In the genomic region with DNA sequence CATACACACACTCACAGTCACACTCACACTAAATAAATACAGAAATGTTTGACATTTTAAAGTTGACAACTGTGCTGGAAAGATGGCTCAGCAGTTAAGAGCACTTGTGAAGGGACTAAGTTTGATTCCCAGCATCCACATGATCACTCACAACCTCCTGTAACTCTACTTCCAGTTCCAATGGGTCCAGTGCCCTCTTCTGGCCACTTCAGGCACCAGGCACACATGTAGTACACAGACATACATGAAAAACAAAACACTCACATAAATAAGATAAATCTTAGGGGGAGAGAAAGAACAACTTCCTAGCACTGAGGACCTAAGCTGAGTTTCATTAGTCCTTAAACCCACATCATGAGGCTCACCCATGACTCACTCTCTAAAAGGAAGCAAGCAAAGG, we compare ENCODE assay signal across 16 mouse cellular contexts.
DNase-seq lines count a peak whose midpoint lies in the region; ATAC-seq and TF ChIP-seq lines count a peak whose summit lies in the region.
"Had no signal": no experiment of that assay in that cellular context is flagged by ENCODE, and none has a peak within 500 bp of the region (broad histone marks: within the 10 kb centered on the region; RNA-seq: fewer than 3 reads in every experiment).

No protein-coding gene starts in this region.

- H3K27me3 ChIP-seq in intestine, postnatal 0 days (replicated peaks; ENCODE audit: control insufficient read depth, insufficient read depth, low read length): no peaks in the 10 kb centered on the region
- no peaks in the 10 kb centered on the region for H3K27me3 ChIP-seq in intestine, embryonic 15.5 days (replicated peaks)
- no peaks in the 10 kb centered on the region for H3K27me3 ChIP-seq in midbrain, postnatal 0 days (ENCODE audit: insufficient read depth, low read length)
- H3K27me3 ChIP-seq in midbrain, embryonic 14.5 days (ENCODE audit: control insufficient read depth, insufficient read depth, low read length): no peaks in the 10 kb centered on the region
- H3K27me3 ChIP-seq: heart, embryonic 15.5 days; midbrain, embryonic 12.5 days had no signal

- H3K27ac ChIP-seq in intestine, postnatal 0 days (ENCODE audit: low read depth, low read length): no peak overlapping the region
- no peak overlapping the region for H3K27ac ChIP-seq in intestine, embryonic 15.5 days
- no peak overlapping the region for H3K27ac ChIP-seq in midbrain, postnatal 0 days (ENCODE audit: low read depth, low read length)
- H3K27ac ChIP-seq in midbrain, embryonic 14.5 days (replicated peaks; ENCODE audit: low read depth, low read length): no peak overlapping the region
- H3K27ac ChIP-seq: heart, embryonic 15.5 days; macrophage; midbrain, embryonic 12.5 days had no signal

- no peak overlapping the region for H3K4me3 ChIP-seq in intestine, postnatal 0 days (ENCODE audit: low read depth, low read length)
- H3K4me3 ChIP-seq in intestine, embryonic 15.5 days (replicated peaks): no peak overlapping the region
- H3K4me3 ChIP-seq in midbrain, postnatal 0 days (ENCODE audit: low read depth, low read length): no peak overlapping the region
- no peak overlapping the region for H3K4me3 ChIP-seq in midbrain, embryonic 14.5 days (replicated peaks; ENCODE audit: low read depth, low read length)
- H3K4me3 ChIP-seq: erythroblast, embryonic 14.5 days; heart, embryonic 15.5 days; midbrain, embryonic 12.5 days had no signal

- H3K9ac ChIP-seq in intestine, postnatal 0 days (ENCODE audit: low read depth, low read length): no peak overlapping the region
- H3K9ac ChIP-seq in intestine, embryonic 15.5 days: no peak overlapping the region
- H3K9ac ChIP-seq in midbrain, postnatal 0 days (replicated peaks; ENCODE audit: low read length, poor library complexity, severe bottlenecking): no peak overlapping the region
- H3K9ac ChIP-seq in midbrain, embryonic 14.5 days (replicated peaks; ENCODE audit: low read length): no peak overlapping the region
- H3K9ac ChIP-seq: heart, embryonic 15.5 days; midbrain, embryonic 12.5 days had no signal

- no peak for ATAC-seq in intestine, postnatal 0 days
- ATAC-seq in intestine, embryonic 15.5 days: no peak
- no peak for ATAC-seq in midbrain, postnatal 0 days (ENCODE audit: low FRiP score)
- no peak for ATAC-seq in midbrain, embryonic 14.5 days (ENCODE audit: low FRiP score, low TSS enrichment)

- no peak overlapping the region for H3K4me2 ChIP-seq in intestine, postnatal 0 days (replicated peaks; ENCODE audit: low read depth)
- H3K4me2 ChIP-seq in intestine, embryonic 15.5 days (replicated peaks): no peak overlapping the region
- H3K4me2 ChIP-seq in midbrain, postnatal 0 days (ENCODE audit: low read depth, low read length, poor library complexity, severe bottlenecking): no peak overlapping the region
- no peak overlapping the region for H3K4me2 ChIP-seq in midbrain, embryonic 14.5 days (ENCODE audit: low read length)
- H3K4me2 ChIP-seq: heart, embryonic 15.5 days; midbrain, embryonic 12.5 days had no signal

- H3K36me3 ChIP-seq in intestine, postnatal 0 days (ENCODE audit: control insufficient read depth, insufficient read depth): no peaks in the 10 kb centered on the region
- H3K36me3 ChIP-seq in intestine, embryonic 15.5 days: no peaks in the 10 kb centered on the region
- H3K36me3 ChIP-seq in midbrain, postnatal 0 days (ENCODE audit: insufficient read depth, low read length): no peaks in the 10 kb centered on the region
- no peaks in the 10 kb centered on the region for H3K36me3 ChIP-seq in midbrain, embryonic 14.5 days (ENCODE audit: control insufficient read depth, insufficient read depth, low read length)
- H3K36me3 ChIP-seq: heart, embryonic 15.5 days; midbrain, embryonic 12.5 days had no signal

- H3K4me1 ChIP-seq in intestine, postnatal 0 days (replicated peaks; ENCODE audit: control insufficient read depth, insufficient read depth, low read length): no peaks in the 10 kb centered on the region
- no peaks in the 10 kb centered on the region for H3K4me1 ChIP-seq in intestine, embryonic 15.5 days (replicated peaks)
- H3K4me1 ChIP-seq in midbrain, postnatal 0 days (ENCODE audit: insufficient read depth, low read length): no peaks in the 10 kb centered on the region
- no peaks in the 10 kb centered on the region for H3K4me1 ChIP-seq in midbrain, embryonic 14.5 days (ENCODE audit: control insufficient read depth, insufficient read depth, low read length)
- H3K4me1 ChIP-seq: midbrain, embryonic 12.5 days had no signal

- H3K9me3 ChIP-seq in intestine, postnatal 0 days (ENCODE audit: control insufficient read depth): no peaks in the 10 kb centered on the region
- no peaks in the 10 kb centered on the region for H3K9me3 ChIP-seq in intestine, embryonic 15.5 days
- no peaks in the 10 kb centered on the region for H3K9me3 ChIP-seq in midbrain, postnatal 0 days (ENCODE audit: low read length)
- no peaks in the 10 kb centered on the region for H3K9me3 ChIP-seq in midbrain, embryonic 14.5 days (ENCODE audit: control insufficient read depth, low read length)
- H3K9me3 ChIP-seq: heart, embryonic 15.5 days; midbrain, embryonic 12.5 days had no signal

- TF ChIP-seq CTCF in intestine, postnatal 0 days (IDR thresholded peaks at IDR 0.05; ENCODE audit: low read depth): peak; percentile 44
- TF ChIP-seq CTCF in midbrain, postnatal 0 days (IDR thresholded peaks at IDR 0.05): peak; percentile 20; the same call in 1 of the 2 replicates

- no peak for DNase-seq in midbrain, postnatal 0 days (ENCODE audit: low spot score)
- no peak for DNase-seq in midbrain, embryonic 14.5 days
- peak; percentile 14 for DNase-seq in ES-CJ7 (ENCODE audit: low read depth, low spot score)
- peak; percentile 2 for DNase-seq in fibroblast of lung, adult 2 months (ENCODE audit: low read depth)
- no peak for DNase-seq in adrenal gland, postnatal 25 days
- no peak for DNase-seq in retina, postnatal 1 day
- DNase-seq: adrenal gland, postnatal 14 days; cerebellum, postnatal 10 days; gastrocnemius, postnatal 36 days; kidney, postnatal 14 days had no signal

Comparison
In these comparisons a context has a peak if more than half of its experiments do, and no peak if none do; other contexts are left out.
1. DNase-seq: peak in ES-CJ7 (single experiment) and fibroblast of lung, adult 2 months (single experiment); none in midbrain, postnatal 0 days (single experiment), midbrain, embryonic 14.5 days (single experiment), adrenal gland, postnatal 25 days (single experiment) and retina, postnatal 1 day (single experiment).